Mouse (Mus musculus) midbrain, embryonic 16.5 days (tissue): ENCODE results near the gene Rpap3. TPM values are rescaled to one million over a fixed set of nuclear protein-coding genes. Genes with fewer than 3 reads are reported as not detected.

ENCODE experiments used
- polyA plus RNA-seq: library from polyadenylated mRNA; unstranded; fragments of >200 nt; fragmentation: Nextera tagmentation; extraction: Ambion mirVana; gene quantifications from 2 replicates; pipeline ENCODE4 v1.2.1, GENCODE M21; 2015

The Rpap3 gene
- polyA plus RNA-seq, 1 experiment from 2014 or later: 41.9 TPM

Other genes with a start within 250 kb of the Rpap3 start
- gene Endou, start 25.5 kb upstream of the Rpap3 start, polyA plus RNA-seq: 0.14 and 0.23 TPM in 2 replicates
- 19.7 and 21.3 TPM in 2 replicates for gene Rapgef3, start 62.1 kb upstream of the Rpap3 start, polyA plus RNA-seq
- 92.1 and 100 TPM in 2 replicates for gene Slc48a1, start 72.7 kb upstream of the Rpap3 start, polyA plus RNA-seq
- gene Hdac7, start 138.7 kb upstream of the Rpap3 start, polyA plus RNA-seq: 28.6 and 31.5 TPM in 2 replicates
- 0.05 and 0.15 TPM in 2 replicates for gene Vdr, start 204.8 kb upstream of the Rpap3 start, polyA plus RNA-seq